Mouse (Mus musculus): ENCODE data around the gene Fggy.

GRCm38 (mm10) chr4:95735967-95736366, 178.7 kb downstream of the Fggy start:
- TF ChIP-seq POLR2A (IDR thresholded peaks at IDR 0.05; ENCODE audit: borderline replicate concordance, low read depth, low read length) (no peak), CTCF (IDR thresholded peaks at IDR 0.05; ENCODE audit: low read depth, low read length) (no peak)
